Mouse (Mus musculus): ENCODE results near the gene Nrxn1.
"Not testable (repeated sequence)": the region's sequence is repeated elsewhere in the genome, so short reads cannot be mapped to it uniquely, and the experiment has no call there.

The Nrxn1 gene

GRCm38 (mm10) chr17:90244339-90244738, 848.5 kb downstream of the Nrxn1 start:
- no peak for DNase-seq

GRCm38 (mm10) chr17:90238964-90239363, 853.9 kb downstream of the Nrxn1 start:
- DNase-seq = no peak

GRCm38 (mm10) chr17:90238517-90238916, 854.4 kb downstream of the Nrxn1 start:
- DNase-seq = no peak

DNA sequence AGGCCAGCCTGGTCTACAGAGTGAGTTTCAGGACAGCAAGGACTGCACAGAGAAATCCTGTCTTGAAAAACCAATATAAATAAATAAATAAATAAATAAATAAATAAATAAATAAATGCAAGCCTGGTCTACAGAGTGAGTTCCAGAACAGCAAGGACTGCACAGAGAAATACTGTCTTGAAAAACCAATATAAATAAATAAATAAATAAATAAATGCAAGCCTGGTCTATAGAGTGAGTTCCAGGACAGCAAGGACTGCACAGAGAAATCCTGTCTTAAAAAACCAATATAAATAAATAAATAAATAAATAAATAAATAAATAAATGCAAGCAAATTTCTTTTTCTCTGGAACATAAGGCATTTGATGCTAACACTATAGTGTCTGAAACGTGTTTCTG, 857.2 kb downstream of the Nrxn1 start:
- not testable (repeated sequence) for DNase-seq

GRCm38 (mm10) chr17:90234806-90235205, 858.1 kb downstream of the Nrxn1 start:
- no peak for DNase-seq

DNA sequence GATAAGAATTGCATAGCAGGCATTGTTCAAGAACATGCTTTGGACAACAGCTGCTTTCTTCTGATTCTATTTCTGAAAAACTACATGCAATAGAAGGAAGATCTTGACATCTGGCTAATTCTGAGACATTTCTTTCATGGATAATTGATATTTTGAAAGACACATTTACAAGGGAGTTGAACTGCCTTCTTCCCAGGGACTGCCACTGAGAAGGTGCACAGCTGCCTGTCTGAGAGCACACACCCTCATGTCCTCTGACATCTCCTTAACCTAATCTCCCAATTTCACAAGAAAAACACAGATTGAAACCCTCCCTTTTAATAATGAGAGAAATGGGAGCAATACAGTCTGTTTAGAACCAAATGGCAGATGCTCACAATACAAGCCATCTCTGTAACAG, 884.3 kb downstream of the Nrxn1 start:
- DNase-seq = no peak

GRCm38 (mm10) chr17:90207617-90208016, 885.3 kb downstream of the Nrxn1 start:
- no peak for DNase-seq

- no peak for DNase-seq
Measured at GRCm38 (mm10) chr17:90203993-90204392, 888.9 kb downstream of the Nrxn1 start.

DNA sequence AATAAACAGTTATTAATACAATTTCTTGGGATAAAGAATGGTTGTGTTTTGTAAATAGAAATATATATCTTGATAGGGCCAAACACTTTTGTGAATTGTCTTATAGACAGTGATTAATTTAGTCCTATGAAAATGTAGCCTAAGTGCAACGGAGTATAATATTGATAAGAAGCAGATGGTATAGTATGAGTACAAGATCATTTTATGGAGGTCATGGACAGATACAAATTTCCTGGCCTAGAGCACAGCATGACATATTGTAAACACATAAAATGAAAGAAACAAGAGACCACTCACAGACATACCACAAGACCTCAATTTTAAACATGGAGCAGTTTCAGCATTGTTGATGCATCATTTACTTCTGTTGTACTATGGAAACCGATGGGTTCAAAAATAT, 890.1 kb downstream of the Nrxn1 start:
- no peak for DNase-seq

DNA sequence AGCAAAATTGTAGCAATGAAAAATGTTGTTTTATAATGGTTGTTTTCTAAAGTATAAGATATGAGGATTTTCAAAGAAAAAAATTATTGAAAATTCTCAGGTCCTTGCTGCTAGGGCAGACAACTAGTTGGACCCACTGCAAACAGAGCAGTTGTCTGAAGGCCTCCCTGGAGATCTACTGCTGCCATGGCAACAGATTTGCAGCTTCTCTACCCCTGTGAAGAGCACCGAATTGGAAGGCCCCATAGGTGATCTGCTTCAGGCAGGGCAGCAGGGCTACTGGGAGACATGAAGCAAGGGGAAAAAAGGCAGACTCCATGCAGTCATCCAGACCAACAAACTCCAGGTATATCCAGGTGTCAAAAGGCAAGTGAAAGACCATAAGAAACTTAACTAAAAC, 896.1 kb downstream of the Nrxn1 start:
- no peak for DNase-seq

DNA sequence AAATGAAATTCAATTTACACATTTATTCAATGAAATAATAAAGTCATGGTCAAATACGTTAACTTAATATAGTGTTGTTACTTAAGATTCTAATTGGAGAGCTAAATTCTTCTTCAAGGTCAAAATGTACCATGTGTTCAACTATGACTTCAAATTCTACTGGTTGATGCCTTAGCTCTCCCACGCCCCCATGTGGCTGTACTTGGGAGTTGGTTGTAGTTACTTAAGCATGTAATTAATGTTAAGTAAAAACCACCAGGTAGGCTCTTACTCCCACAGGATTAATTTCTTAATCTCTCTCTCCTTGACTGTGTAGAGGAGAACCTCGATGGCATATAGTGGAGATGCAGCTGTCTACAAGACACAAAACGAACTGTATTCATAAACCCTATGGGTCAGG, 951.3 kb downstream of the Nrxn1 start:
- DNase-seq = no peak

DNA sequence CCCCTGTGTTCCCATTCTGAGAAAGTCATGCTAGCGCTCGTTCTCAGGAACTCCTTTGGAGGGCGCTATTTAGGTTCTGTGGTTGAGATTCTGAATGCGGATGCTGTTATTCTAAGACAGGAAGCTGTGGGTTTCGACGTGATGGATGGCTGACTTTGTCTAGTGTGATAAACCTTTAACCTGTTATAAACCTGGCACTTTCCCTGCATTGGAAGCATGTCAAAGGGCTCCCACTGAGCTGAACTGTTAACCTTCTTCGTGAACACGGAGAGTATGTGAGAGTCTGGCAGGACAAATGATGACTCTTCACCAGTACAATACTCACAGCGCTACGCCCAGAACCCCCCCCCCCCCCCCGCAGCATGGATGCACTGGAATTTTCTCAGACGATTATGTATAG, 962.0 kb downstream of the Nrxn1 start:
- no peak for DNase-seq

- no peak for DNase-seq
Measured at GRCm38 (mm10) chr17:90129183-90129582, 963.7 kb downstream of the Nrxn1 start.

DNA sequence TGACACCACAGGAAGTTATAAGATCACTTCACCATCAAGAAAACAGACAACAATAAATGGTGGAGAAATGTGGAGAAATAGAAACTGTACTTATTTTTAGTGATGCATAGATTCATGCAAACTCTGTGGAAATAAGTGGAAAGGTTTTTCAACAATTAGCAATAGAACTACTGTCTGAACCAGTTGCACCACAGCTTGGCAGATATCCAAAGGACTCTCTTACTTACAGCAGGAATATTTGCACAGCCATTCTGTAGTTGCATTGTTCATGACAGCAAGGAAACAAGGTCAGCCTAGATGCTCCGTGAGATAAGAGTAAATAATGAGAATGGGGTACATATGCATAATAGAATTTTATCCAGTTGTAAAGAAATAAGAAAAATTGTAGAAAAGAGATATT, 965.3 kb downstream of the Nrxn1 start:
- DNase-seq = no peak

GRCm38 (mm10) chr17:90122796-90123481, 969.9 kb downstream of the Nrxn1 start:
- DNase-seq = no peak

DNA sequence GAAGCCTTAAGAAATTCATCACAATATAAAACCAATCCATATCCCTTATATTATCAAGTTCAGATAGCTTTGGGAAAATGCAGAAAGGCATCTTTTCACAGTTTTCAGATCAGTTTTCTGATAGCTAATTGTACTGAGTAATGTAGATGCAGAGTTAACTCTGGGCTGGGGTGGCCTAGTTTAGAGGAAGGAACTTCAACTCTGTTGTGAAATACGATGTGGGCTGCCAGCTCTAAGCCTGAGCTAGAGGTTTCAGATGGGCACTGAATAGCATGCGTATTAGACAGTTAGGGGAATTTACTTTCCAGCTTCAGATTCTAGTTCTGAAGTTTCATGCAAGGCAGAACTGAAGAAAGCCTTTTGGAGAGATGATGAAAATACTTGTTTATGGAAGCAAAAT, 976.6 kb downstream of the Nrxn1 start:
- no peak for DNase-seq

GRCm38 (mm10) chr17:90094999-90095398, 997.9 kb downstream of the Nrxn1 start:
- no peak for DNase-seq

GRCm38 (mm10) chr17:90088314-90088650, 1004.6 kb downstream of the Nrxn1 start:
- no peak for DNase-seq

- DNase-seq = no peak
Measured at GRCm38 (mm10) chr17:90087616-90088313, 1005.1 kb downstream of the Nrxn1 start.

DNA sequence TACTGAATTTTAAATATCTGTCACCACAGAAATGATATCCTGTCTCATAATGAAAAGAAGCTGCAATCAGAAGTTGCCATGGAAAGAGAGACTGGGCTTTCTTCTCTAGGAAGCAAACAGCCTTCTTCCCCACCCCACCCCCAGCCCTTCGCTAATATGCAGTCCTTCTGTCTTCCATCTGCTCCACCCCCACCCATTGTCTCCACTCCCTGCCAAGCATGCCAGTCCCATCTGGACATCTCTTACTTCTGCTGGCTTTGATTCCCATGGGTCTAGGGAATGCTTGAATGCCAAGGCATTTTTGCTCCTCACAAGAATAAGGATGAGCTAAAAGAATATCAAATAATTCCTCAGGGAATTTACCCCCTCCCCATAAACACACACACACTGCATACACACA, 1006.0 kb downstream of the Nrxn1 start:
- no peak for DNase-seq

GRCm38 (mm10) chr17:90079003-90079402, 1013.9 kb downstream of the Nrxn1 start:
- no peak for DNase-seq

DNA sequence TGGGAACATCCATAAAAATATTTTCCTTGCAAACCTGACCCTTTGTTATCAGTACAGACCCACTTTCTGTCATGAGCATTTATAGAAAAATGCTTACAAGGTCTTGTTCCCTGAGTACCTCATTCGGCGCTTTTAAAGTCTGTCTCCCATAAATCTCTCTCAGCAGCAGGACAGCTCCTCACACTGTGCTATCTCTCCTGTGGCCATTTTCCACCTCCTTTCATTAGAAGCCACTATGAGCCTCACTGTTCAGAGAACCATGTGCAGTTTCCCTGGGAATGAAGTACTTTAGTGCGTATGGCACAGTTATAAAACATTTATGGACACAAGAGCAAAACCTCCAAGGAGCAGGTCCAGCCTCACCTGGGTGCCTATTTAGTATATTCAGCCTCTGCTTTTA, 1014.4 kb downstream of the Nrxn1 start:
- no peak for DNase-seq

DNA sequence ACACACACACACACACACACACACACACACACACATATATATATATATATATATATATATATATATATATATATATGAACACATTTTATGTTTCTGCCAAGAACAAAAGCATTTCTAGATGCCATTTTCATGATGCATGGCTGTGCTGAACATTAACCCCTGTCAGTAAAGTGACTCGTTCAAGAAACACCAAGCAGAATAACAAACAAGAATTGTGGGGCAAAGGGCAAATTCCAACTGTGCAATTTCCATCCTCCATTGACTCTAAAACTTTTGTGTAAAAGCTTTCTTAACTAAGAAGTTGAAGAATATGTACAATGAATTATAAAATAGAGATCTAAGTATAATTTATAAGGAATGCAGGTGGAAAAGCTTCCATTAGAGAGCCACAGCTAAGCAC, 1030.0 kb downstream of the Nrxn1 start:
- DNase-seq = no peak

- DNase-seq = no peak
Measured at GRCm38 (mm10) chr17:90060872-90061271, 1032.0 kb downstream of the Nrxn1 start.

- DNase-seq = no peak
Measured at GRCm38 (mm10) chr17:90060168-90060567, 1032.7 kb downstream of the Nrxn1 start.

All from thymus, postnatal 25 days (tissue).